Mouse (Mus musculus): ENCODE results near the gene Tmeff2. TPM values are rescaled to one million over a fixed set of nuclear protein-coding genes. Genes with fewer than 3 reads are reported as not detected.

Tmeff2 gene
- total RNA-seq, 1 experiment from 2014 or later: not detected

DNA sequence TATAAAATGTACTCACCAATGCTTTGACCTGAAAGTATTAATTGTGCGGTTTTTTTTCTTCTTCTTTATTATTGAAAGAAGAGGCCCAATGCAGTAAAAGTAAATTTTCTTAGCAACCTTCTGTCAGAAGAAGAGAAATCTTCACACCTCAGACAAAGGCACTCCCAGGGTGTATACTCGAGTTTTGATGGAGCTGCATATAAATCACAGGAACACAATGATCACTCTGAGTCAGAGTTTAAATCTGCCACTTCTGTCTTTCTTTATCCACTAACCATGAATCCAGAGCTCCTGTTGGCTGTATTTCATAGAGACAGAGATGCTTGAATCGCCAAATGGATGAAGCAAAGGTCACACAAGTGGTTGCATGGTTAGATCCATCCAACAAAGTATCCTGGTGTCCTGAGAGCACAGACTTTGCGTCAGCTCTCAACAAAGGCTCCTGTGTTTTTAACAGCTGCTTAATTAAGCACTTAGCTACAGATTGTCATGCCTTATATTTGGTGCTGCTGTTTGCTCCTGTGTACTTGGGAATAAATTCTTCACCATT lies 189.8 kb downstream of the Tmeff2 start:
- no peak for ATAC-seq (ENCODE audit: extremely low read depth, insufficient number of reproducible peaks, low FRiP score, poor library complexity, severe bottlenecking)

DNA sequence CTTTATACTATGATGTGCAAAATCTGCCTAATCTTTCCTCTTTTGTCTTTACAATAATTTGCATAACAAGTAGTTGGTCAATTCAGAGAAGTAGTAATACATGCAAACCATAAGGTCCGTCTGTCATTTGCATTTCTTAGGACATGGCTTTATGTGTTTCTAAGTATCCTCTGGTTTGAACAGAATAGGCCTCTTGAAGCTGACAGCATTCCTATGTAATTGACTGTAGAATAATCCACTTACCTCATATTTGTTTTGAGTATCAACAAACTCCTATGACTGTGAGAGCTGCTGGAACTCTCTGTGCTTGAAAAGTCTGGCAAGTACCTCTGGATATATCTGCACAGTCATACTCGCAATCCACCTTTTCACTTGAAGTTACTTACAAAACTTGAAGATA lies 194.3 kb downstream of the Tmeff2 start:
- ATAC-seq (ENCODE audit: extremely low read depth, insufficient number of reproducible peaks, low FRiP score, poor library complexity, severe bottlenecking): no peak

DNA sequence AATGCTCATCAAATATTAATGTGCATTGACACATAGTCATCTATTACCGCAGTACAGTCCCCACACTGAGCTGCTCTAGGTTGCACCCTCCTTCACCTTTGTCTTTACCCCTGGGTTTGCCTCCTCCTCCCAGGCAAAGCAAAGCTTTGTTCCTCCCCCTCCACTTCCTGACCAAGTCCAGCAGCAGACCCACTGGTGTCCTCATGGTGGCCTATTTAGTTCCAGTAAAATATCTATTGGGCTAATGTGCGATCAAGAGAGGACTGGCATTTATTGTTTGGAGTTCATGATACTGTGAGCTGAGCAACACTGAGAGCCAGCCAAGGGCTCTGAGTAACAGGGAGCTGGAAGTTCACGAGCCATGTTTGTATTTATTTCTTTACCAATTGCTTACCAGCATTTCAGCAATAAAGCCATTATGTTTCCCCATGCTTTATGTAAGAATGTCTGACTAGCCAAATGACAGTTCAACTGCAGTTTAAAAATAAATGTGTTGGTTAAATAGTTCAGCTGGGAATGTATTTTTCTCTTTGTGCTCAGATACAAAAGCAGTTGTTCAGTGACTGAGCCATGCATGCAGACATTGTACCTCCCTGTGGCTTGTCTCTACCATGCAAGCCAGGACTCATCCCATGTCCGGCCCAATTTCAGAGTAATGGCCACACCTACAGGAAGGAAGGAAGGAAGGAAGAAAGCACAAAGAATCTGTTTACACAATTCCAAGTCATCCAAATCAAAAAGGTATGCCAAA lies 196.6 kb downstream of the Tmeff2 start:
- no peak for ATAC-seq (ENCODE audit: extremely low read depth, insufficient number of reproducible peaks, low FRiP score, poor library complexity, severe bottlenecking)

DNA sequence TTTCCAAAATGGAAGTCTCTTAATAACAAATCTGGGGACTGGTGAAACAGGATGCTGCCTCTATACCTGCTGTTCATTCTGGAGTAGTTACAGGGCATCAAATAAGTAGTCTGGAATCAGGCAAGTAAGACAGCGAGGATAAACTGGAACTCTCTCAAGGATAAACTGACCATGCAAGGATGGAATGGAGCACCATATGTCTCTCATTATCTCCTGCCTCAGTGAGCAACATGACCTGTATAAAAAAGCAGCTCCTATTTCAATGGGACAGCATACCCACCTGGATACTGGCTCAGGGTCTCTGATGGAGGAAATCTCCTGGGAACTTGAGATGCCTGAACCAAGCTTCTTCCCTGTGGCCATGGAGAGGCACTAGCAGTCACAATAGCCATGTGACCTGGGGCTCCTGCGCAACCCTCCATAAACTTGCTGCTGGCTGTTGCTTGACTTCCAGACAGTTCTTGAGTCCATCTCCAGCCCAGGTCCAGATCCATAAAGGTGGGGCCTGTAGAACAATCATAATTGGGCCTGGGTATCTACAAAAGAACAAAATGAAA lies 200.7 kb downstream of the Tmeff2 start:
- ATAC-seq (ENCODE audit: extremely low read depth, insufficient number of reproducible peaks, low FRiP score, poor library complexity, severe bottlenecking): no peak

DNA sequence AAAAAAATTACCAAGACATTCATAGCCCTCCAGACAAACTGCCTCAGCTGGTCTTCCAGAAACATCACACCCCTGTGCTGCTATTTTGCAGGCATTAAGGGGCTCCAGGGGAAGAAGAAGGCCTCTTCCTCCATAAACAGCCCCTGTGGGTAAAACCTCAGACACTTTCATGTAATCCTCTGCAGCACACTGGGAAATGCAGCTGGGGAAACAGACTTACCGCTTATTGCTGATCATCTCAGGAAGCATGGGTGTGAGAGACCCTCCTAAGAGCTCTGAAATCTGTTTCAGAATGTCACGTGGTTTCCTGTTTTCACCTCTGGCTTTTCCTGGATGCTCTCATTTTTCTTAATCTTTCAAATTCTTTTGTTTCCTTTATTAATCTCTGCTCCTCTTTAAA lies 204.3 kb downstream of the Tmeff2 start:
- ATAC-seq (ENCODE audit: extremely low read depth, insufficient number of reproducible peaks, low FRiP score, poor library complexity, severe bottlenecking): no peak

DNA sequence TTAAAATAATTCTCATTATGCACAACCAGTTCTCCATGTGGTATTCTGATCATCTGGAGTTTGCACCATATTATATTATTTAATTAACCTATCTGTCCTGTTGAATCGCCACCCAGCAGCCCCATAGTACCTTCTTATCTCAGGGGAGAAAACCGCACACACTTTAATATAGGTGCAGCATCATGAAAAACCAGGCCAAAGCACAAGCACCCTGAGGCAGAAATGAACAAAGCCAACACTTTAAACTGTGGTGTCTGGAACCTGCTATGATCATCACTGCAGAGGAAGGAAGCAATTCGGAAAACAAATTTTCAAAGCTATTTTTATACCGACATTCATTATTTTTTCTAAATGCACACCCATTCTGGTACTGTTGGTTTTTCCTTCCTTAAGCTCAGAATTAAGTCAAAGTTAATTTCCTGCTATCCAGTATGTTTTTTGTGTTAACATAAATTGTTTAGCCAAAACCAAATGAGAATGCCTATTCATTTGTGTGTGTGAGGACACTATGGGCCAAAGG lies 206.0 kb downstream of the Tmeff2 start:
- ATAC-seq (ENCODE audit: extremely low read depth, insufficient number of reproducible peaks, low FRiP score, poor library complexity, severe bottlenecking): no peak

DNA sequence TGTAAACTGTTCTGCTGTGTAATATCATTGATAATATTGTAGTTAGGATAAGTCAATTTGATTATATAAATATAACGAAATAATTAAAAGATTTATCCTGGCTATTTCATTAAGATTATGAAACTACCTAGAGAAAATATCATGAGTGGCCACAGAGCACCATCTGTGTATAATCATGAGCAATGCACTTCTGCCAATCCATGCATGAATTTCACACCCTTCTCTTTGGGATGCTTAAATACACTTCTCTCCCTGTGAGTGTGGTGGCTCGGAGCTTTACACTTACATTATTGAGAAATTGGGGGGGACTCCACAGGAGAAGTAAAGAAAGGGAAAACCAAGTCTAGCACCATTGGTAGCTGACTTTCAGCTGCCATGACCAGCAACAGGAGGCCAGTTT lies 206.9 kb downstream of the Tmeff2 start:
- no peak for ATAC-seq (ENCODE audit: extremely low read depth, insufficient number of reproducible peaks, low FRiP score, poor library complexity, severe bottlenecking)

DNA sequence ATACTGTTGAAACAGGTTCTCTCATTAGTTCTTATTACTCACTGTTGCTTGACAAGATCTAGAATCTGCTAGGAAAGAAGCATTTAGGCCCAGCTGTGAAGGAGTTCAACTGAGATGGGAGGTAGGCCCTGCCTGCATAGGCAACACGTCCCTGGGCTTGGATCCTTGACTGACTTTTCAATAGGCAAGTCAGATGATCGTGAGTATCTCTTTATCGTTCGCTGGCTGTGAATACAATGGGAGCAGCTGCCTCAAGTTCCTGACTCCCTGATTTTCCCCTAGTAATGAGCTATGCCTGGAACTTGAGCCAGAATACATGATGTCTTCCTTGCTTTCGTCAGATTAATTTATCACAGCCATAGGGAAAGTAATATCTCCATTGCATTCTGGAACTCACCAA lies 214.3 kb downstream of the Tmeff2 start:
- ATAC-seq (ENCODE audit: extremely low read depth, insufficient number of reproducible peaks, low FRiP score, poor library complexity, severe bottlenecking): no peak

DNA sequence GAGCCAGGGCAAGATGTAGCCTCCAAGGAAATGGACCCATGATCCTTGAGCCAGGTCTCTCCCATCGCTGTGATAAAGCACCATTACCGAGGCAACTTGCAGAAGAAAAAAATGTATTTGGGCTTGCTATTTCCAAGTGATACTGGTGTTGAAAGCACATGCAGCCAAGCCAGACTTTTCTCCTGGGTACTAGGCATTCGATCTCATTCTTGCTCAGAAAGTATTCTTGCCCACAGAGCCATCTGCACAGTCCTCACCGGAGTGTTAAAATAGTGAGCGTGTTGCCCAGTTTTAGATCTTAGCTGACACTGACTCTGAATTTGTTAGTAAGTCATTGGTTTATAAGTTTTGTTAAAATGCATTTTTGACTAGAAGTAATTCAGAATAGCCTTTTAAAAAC lies 215.3 kb downstream of the Tmeff2 start:
- no peak for ATAC-seq (ENCODE audit: extremely low read depth, insufficient number of reproducible peaks, low FRiP score, poor library complexity, severe bottlenecking)

DNA sequence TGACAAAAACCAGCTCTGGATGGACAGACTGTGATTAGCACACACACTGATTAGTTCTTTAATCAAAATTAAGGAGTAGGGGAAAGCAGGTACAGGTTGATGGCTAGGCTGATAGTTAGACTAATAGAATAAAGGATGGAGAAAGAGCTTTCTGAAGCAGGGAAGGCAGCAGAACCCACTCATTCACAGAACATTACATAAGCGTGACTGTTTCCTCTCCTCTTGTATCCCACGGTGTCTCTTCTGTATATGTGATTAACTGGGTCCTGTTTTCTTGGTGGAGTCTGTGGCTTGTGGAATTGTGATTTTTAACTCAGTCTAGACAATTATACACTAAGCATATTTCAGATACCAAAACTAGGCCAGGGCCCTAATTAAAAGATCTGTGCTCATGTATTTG lies 217.4 kb downstream of the Tmeff2 start:
- no peak for ATAC-seq (ENCODE audit: extremely low read depth, insufficient number of reproducible peaks, low FRiP score, poor library complexity, severe bottlenecking)

DNA sequence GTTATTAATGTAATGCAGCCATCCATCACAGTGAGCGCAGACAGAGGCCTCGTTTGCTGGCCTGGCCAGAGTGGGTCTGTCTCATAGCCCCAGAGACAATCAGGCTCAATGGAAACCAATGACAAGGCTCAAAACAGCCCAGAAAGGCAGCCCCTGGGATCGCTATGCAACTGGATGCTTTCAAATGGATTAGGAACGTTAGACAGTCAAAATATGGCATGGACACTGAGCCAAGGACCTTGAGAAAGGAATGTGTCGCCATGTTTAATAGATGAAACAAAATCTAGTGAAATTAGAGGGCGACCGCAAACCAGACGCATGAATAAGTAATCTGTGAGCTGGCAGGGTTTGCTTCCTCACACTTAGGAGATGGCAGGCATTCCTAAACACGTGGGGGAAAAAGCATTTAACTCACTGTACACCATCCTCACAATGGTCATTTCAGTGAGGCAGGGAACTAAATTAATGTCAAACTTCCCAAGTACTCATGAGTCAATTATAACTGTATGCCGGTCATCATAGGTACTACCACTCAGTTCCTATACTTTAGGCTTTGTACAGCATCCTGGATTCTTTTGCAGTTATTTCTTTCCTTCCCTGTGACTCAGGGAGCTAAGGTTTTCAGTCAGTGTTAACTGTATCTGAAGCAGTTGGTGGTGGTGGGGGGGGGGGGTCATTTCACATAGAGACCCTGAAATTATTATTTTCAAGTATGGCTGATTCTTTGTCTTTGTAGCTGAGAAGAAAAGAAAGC lies 225.4 kb downstream of the Tmeff2 start:
- ATAC-seq (ENCODE audit: extremely low read depth, insufficient number of reproducible peaks, low FRiP score, poor library complexity, severe bottlenecking): no peak

DNA sequence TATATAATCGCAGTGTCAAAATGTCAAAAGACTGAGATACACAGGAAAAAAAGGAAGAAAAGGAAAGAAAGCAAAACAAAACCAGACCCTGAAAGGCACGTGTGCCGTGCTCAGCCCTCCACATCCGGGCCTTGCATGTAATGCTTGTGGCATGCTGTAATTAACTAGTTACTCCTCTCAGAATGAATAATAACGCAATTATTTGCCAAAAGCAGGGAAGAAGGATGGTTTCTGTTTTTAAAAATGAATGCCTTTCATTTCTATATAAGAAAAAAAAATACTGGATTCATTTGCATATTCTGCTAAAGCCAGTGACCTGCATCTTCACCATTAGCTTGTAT lies 225.9 kb downstream of the Tmeff2 start:
- ATAC-seq (ENCODE audit: extremely low read depth, insufficient number of reproducible peaks, low FRiP score, poor library complexity, severe bottlenecking): no peak

DNA sequence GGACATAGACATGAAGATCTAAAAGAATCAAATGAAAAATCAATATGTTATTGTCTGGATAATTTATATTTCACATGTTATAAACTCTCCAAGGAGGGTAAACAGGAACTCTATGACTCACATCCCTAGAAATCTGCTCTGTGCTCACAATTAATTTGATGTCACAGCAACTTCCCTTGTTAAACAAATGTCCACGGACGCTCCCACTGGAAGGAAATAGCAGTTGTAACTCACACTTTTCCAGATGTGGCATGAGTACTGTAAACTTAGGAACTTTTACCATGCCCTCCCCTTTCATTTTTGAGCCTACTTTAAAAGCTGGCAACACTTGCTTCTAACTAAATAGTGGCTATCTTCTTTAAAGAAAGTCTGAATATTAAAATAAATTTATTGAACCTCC lies 236.3 kb downstream of the Tmeff2 start:
- ATAC-seq (ENCODE audit: extremely low read depth, insufficient number of reproducible peaks, low FRiP score, poor library complexity, severe bottlenecking): no peak

DNA sequence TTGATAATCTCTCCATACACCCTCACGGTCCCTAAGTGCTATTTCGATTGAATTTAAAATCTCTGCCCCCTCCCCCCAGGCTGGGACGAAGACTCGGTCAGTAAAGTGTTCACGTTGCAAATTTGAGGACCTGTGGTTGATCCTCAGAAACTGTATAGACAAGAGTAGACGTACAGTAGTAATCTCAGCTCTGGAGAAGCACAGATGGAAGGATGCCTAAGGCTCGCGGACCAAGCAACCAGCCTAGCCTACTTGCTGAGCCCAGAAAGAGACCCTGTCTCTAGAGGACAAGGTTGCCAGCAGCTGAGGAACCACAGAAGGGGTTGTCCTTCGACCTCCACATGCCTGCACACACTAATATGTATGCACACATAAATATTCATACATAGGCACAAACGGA lies 239.2 kb downstream of the Tmeff2 start:
- no peak for ATAC-seq (ENCODE audit: extremely low read depth, insufficient number of reproducible peaks, low FRiP score, poor library complexity, severe bottlenecking)

DNA sequence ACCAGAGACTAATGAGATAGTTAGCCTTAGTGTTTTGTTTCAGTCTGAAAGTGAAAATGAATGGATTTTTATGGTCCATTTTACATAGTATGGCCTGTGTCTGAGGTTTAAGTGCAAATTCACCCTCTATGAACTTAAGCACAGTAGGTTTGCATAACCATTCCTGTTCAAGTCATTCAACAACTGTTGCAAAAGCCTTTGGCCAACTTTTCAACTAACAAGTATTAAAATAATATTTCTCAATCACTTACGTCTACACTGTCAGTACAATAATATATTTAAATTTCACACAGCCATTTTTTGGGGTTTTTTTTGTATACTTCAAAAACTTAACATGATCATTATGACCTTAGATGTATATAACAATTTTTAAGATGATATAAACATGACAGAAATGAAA lies 240.9 kb downstream of the Tmeff2 start:
- no peak for ATAC-seq (ENCODE audit: extremely low read depth, insufficient number of reproducible peaks, low FRiP score, poor library complexity, severe bottlenecking)

DNA sequence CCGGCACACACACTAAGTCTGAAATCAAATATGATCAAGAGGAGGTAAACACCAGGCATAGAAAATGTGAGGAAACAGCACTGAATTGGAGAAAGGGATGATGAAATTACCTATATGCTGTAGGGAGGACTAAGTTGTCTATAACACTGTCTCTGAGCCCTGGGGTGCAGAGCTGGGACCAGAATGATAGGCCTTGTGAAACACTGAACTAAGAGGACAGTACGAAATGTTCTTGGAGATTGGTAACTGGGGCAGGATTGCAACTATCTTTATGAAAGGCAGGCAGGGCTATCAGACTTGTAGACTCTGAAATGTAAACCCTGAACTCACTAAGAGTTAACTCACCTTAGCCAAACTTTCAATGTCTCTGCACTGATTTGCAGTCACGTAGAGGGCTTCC lies 242.3 kb downstream of the Tmeff2 start:
- no peak for ATAC-seq (ENCODE audit: extremely low read depth, insufficient number of reproducible peaks, low FRiP score, poor library complexity, severe bottlenecking)

DNA sequence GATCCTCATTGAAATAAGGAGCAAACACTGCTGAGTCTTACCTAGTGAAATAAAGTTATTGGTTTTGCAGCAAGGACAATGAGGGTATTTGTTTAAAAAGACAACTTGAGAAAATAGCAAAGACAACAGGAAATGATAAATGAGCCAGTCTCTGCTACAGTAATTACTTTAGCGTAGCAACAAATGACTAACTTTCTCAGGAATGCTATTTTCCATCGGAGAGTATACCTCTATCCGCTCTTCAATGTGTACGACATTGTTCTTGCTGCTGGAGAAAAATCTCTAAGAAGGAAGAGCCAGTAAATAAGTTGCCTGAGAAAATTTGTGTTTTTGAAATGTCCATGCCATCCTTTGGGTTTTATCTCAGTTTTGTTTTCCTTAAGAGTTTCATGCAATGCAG lies 245.2 kb downstream of the Tmeff2 start:
- ATAC-seq (ENCODE audit: extremely low read depth, insufficient number of reproducible peaks, low FRiP score, poor library complexity, severe bottlenecking): no peak

DNA sequence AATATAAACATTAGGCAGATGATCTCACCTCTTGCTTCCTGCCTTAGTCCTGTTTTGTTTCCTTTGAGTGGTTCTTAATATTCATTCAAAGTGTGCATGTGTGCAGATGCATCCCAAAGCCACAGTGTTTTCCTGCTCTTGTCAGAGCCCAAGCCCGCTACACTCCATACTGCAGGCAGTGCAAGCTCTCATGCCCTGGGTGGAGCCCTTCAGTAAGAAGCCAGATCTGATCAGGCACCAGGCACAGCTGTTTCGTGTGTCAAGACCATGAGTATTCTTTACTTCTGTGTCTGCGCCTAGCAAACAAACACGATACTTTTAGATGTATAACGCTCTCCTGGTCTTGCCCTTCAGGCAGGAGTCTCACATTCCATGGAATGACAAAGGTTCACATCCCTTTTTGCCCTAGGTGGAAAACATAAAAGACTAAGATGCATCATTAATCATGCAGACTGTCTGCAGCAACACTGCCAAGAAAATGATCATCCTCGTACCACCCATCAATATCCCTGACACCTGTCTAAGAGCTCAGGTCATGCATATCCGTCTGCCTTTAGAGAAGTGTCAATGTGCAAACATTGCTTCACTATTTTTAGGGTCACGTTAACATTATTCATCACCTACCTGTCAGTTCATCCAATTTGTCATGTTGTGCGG lies 248.2 kb downstream of the Tmeff2 start:
- ATAC-seq (ENCODE audit: extremely low read depth, insufficient number of reproducible peaks, low FRiP score, poor library complexity, severe bottlenecking): no peak

DNA sequence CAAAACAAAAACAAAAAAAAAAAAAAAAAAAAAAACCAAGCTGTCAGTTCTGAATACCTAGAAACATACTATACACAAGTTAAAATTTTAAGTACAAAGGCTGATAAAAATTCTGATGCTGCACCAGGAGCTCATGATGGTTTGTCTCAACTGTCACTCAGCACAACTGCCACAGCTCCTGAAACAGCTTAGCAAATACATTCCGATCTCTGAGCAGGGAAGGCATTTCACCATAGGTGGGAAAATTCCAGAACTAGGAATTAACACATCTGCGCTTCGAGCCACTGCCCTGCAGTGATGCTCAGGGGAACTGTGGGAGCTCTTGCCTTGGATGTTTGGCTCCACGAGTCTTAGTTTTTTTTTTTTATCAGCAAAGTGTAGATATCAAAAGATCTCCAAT lies 249.0 kb downstream of the Tmeff2 start:
- ATAC-seq (ENCODE audit: extremely low read depth, insufficient number of reproducible peaks, low FRiP score, poor library complexity, severe bottlenecking): no peak
